Mouse (Mus musculus) embryonic facial prominence, embryonic 13.5 days (tissue): Measurements from ENCODE around the gene Ebf1. TPM values are rescaled to one million over a fixed set of nuclear protein-coding genes. Genes with fewer than 3 reads are reported as not detected.

Source experiments
- ATAC-seq: fragments of 200-750 bp; cut with Nextera tagmentation; 2 replicates; pipeline ENCODE4 v1.8.0; 2017; ENCODE audit warnings: low read depth; ENCODE audit not compliant: insufficient number of reproducible peaks, insufficient read depth, low FRiP score, low TSS enrichment
- H3K27ac ChIP-seq: fragments of 300-500 bp; sonication (generic); 2 replicates; pipeline ENCODE4 v1.5.1; 2015; ENCODE audit warnings: moderate library complexity, mild to moderate bottlenecking, inconsistent platforms
- H3K27me3 ChIP-seq: fragments of 300-500 bp; sonication (generic); 2 replicates; pipeline ENCODE4 v1.6.1; 2015; ENCODE audit warnings: mild to moderate bottlenecking, inconsistent platforms
- H3K36me3 ChIP-seq: fragments of 300-500 bp; sonication (generic); 2 replicates; pipeline ENCODE4 v1.6.1; 2015; ENCODE audit warnings: mild to moderate bottlenecking, inconsistent platforms
- H3K4me1 ChIP-seq: fragments of 300-500 bp; sonication (generic); 2 replicates; pipeline ENCODE4 v1.6.1; 2015; ENCODE audit warnings: inconsistent platforms
- H3K4me2 ChIP-seq: fragments of 300-500 bp; sonication (generic); 2 replicates; pipeline ENCODE4 v1.6.1; 2015; ENCODE audit warnings: moderate library complexity, mild to moderate bottlenecking, inconsistent platforms
- H3K4me3 ChIP-seq: fragments of 300-500 bp; sonication (generic); 2 replicates; pipeline ENCODE4 v1.5.1; 2015; ENCODE audit warnings: mild to moderate bottlenecking, inconsistent platforms
- H3K9ac ChIP-seq: fragments of 300-500 bp; sonication (generic); 2 replicates; pipeline ENCODE4 v1.6.1; 2015; ENCODE audit warnings: mild to moderate bottlenecking, inconsistent platforms
- H3K9me3 ChIP-seq: fragments of 300-500 bp; sonication (generic); 2 replicates; pipeline ENCODE4 v1.6.1; 2016; ENCODE audit warnings: inconsistent platforms
- WGBS: fragments of 180-500 bp; shearing (Covaris S2); methylation state at CpG from one replicate; pipeline ENCODE4 v1.1.7; 2015; ENCODE audit warnings: mixed read lengths; 5-methylcytosine and 5-hydroxymethylcytosine counted together
- polyA plus RNA-seq: library from polyadenylated mRNA; unstranded; fragments of >200 nt; fragmentation: Nextera tagmentation; extraction: Ambion mirVana; gene quantifications from 2 replicates; pipeline ENCODE4 v1.2.1, GENCODE M21; 2015

The Ebf1 gene
- polyA plus RNA-seq, 1 experiment from 2014 or later: 69.1 TPM

DNA sequence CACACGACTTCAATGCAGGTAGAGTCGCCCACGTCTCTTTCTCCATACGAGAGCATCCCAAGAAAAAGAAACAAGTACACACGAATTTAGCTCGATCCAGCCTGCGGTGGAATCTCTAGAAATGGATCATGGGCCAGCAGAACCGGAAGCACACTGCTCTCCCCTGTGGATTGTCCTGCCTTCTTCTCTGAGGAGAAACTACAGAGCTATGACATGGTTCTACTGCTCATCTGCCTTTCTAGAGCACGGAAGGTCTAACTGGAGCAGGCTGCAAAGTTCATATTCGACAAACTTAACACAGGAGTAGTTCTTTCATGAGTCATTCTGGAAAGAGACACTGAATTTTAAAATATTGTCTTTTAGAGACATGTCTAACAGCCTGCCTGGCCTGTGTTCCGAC is 8.5 kb upstream of the Ebf1 start:
- Histone ChIP-seq H3K27me3 (peaks cover 39% of the 10 kb centered on the region), H3K4me1 (peaks cover 24% of the 10 kb centered on the region), H3K4me3 (no peak overlapping the region), H3K9ac (no peak overlapping the region), H3K9me3 (no peaks in the 10 kb centered on the region), H3K27ac (no peak overlapping the region), H3K36me3 (no peaks in the 10 kb centered on the region), H3K4me2 (no peak overlapping the region)
- 83% methylated on average over 11 of the region's 11 CpGs for WGBS
- ATAC-seq: no peak

DNA sequence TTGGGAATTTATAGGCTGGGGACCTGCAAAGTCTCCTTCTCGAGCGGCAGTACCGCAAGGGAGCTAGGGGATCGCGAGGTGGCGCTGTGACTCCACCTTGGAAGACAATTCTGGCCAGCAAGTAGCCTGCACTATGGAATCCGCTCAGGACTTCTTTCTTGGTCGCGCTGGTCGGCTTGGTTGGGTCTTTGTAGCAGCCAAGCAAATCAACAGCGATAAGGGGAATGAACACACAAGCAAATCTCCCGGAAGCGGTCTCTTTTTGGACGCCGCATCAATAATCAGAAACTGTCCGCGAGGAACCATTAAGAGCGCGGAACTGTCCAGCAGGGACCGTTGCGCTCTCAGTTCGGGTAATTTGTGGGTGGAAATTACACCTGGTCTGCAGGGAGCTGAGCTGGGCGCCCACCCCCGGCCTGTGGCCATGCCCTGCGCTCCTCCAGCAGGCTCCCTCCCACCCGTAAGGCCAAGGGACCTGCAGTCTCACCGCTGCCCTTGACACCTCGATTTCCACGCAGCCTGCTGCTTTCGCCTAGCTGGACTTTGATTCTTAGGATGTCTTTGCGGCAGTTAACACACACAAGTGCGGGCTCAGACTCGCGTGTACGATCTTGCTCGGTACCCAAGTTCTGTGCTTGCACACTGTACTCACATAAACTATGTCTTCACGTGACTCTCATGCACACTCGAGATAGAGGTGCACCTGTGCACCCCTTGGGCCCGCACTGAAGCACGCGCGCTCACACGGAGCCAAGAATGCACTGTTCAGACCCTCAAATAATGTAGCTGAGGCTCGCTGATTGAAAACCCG is 5.9 kb upstream of the Ebf1 start:
- Histone ChIP-seq H3K27ac (peak overlapping the region; percentile 53; the same call in 1 of the 2 replicates), H3K4me1 (peaks cover 29% of the 10 kb centered on the region), H3K4me2 (peak overlapping the region; percentile 78), H3K27me3 (peaks cover 61% of the 10 kb centered on the region), H3K9ac (peak overlapping the region; percentile 56), H3K36me3 (no peaks in the 10 kb centered on the region), H3K9me3 (no peaks in the 10 kb centered on the region), H3K4me3 (peak overlapping the region; percentile 42)
- 1% methylated on average over 45 of the region's 45 CpGs for WGBS
- peak; percentile 63; the same call in 1 of the 2 replicates for ATAC-seq

DNA sequence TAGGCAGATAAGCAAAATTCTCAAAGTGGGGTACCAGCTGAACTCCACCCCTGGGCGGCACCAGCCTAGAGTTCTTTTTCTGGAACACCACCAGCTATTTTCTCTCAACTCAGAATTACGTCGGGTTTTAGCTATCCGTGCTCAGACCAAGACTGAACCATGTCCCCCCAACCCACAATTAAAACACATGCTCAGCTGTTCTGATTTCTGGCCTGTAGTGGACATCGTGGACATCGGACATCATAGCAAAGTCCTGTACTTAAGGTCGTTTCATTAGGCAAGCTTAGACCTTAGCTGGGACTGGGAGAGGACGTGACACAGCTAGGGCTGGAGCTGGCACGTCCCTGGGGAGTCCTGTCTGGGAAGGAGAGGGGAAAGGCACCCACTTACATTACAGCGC is 5.0 kb upstream of the Ebf1 start:
- Histone ChIP-seq H3K36me3 (no peaks in the 10 kb centered on the region), H3K9ac (no peak overlapping the region), H3K27ac (no peak overlapping the region), H3K4me2 (peak overlapping the region; percentile 66), H3K27me3 (peaks cover 69% of the 10 kb centered on the region), H3K9me3 (no peaks in the 10 kb centered on the region), H3K4me3 (peak overlapping the region; percentile 38), H3K4me1 (peaks cover 34% of the 10 kb centered on the region)
- WGBS: 7% methylated on average over 10 of the region's 10 CpGs
- ATAC-seq: no peak

DNA sequence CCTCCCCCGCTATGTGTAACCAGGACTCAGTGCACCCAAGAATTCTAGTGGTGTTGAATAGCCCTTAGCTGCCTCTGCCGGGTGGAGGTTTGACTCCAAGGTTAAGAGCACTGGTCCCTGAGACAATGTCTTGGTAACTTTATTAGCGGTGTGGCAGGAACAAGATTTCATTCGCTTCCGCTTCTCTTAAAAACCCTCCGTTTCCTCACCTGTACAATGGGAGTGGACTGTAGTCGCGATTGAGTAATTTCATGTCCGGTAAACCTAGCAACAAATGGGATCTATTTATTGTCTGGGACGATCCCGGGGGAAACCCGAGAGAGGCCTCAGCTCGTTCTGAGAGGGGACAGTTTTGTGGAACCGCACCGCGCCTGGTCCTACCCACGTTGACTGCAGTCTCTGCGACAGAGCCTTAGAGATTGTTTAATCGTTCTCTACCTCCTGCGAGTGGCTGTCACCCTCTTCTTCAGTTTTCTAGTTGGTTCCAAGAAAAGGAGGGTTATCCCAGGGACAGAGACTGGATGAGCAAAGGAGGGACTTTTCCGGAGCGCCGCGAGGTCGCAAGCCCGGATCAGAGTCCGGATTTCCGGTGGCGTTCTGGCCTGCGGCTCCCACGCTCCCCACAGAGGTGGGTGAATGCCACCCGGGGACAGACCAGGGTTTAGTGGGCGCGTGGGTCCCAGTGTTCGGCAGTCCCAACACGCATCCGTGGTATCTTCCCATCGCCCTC is 4.3 kb upstream of the Ebf1 start:
- H3K27ac ChIP-seq: no peak overlapping the region
- no peaks in the 10 kb centered on the region for H3K9me3 ChIP-seq
- peaks cover 69% of the 10 kb centered on the region for H3K27me3 ChIP-seq
- peak overlapping the region; percentile 38 for H3K4me3 ChIP-seq
- ATAC-seq: no peak
- 3% methylated on average over 38 of the region's 38 CpGs for WGBS
- H3K9ac ChIP-seq: peak overlapping the region; percentile 64
- H3K36me3 ChIP-seq: no peaks in the 10 kb centered on the region
- H3K4me1 ChIP-seq: peaks cover 34% of the 10 kb centered on the region
- H3K4me2 ChIP-seq: peak overlapping the region; percentile 66

DNA sequence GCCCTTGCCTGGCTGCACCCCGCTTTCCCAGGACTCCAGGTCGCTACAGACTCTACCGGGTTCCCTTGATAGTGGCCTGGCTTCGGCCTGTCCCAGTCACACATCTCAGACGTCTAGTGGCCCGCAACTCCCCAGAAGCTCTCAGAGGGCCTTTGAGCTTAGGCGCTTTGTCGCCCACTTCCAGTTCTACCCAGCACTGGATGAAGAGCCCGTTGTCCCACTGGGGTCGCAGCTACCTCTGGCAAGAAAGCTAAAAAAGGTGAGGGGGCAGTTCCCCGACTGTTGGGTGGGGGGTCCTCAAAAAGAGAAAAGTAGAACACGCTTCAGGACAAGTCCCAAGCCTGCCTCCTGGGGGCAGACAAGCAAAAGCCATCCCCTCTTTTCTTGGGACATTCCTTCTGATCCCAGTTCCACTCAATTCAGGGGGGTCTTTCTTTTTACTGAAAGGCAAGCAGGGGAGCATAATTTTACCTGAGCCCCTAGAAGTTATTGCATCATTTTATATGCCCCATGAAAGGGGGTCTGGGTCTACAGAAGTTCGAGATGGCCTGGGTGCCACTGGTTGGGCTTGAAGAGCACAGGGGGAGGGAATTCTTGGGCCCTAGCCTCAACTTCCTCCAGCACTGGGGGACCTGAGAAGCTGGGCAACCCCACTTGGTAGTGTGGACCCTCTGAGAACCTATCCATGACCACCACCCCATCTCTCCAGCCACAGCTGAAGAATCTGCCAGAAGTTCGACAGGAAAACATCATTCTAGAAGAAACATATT is 3.5 kb upstream of the Ebf1 start:
- peak overlapping the region; percentile 66 for H3K4me2 ChIP-seq
- H3K9ac ChIP-seq: peak overlapping the region; percentile 64
- no peak overlapping the region for H3K27ac ChIP-seq
- H3K4me1 ChIP-seq: peaks cover 34% of the 10 kb centered on the region
- WGBS: 8% methylated on average over 14 of the region's 14 CpGs
- ATAC-seq: no peak
- H3K4me3 ChIP-seq: peak overlapping the region; percentile 38
- no peaks in the 10 kb centered on the region for H3K36me3 ChIP-seq
- H3K27me3 ChIP-seq: peaks cover 66% of the 10 kb centered on the region
- no peaks in the 10 kb centered on the region for H3K9me3 ChIP-seq

DNA sequence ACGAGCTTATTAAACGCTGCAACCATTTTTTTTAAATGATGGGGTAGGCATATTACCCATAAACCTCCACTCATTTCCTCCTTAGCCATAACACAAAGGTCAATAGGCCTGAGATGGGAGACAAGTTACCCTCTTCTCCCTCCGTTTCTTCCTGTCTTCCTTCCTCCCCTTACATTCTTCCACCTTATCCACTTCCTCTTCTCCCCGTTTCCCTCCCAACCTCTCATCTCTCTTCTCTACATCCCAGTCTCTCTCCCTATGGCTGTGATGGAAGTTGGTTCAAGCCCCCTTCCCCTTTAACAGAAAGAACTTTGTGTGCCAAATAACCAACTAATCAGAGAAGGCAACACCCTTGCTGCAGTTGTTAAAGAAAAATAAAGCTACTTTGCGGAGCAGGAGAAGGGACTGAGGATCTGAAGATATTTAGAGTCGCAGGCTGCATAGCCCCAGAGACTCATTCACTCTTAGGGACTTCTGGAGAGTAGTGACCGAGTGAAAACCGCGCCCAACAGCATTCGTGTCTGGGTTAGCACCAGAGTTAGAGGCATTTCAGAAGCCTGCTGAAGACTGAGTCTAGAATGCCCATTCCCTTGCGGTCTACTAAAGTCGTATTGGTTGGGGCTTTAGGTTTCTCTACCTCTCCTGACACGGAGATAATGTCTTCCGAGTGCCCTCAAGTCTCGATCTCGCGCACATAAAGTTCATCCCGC is 884 bp upstream of the Ebf1 start:
- no peaks in the 10 kb centered on the region for H3K36me3 ChIP-seq
- peaks cover 78% of the 10 kb centered on the region for H3K27me3 ChIP-seq
- WGBS: 11% methylated on average over 18 of the region's 18 CpGs
- H3K4me3 ChIP-seq: peak overlapping the region; percentile 66
- peak overlapping the region; percentile 72 for H3K9ac ChIP-seq
- ATAC-seq: no peak
- no peaks in the 10 kb centered on the region for H3K9me3 ChIP-seq
- peak overlapping the region; percentile 93 for H3K27ac ChIP-seq
- H3K4me2 ChIP-seq: peak overlapping the region; percentile 77
- H3K4me1 ChIP-seq: peaks cover 48% of the 10 kb centered on the region

DNA sequence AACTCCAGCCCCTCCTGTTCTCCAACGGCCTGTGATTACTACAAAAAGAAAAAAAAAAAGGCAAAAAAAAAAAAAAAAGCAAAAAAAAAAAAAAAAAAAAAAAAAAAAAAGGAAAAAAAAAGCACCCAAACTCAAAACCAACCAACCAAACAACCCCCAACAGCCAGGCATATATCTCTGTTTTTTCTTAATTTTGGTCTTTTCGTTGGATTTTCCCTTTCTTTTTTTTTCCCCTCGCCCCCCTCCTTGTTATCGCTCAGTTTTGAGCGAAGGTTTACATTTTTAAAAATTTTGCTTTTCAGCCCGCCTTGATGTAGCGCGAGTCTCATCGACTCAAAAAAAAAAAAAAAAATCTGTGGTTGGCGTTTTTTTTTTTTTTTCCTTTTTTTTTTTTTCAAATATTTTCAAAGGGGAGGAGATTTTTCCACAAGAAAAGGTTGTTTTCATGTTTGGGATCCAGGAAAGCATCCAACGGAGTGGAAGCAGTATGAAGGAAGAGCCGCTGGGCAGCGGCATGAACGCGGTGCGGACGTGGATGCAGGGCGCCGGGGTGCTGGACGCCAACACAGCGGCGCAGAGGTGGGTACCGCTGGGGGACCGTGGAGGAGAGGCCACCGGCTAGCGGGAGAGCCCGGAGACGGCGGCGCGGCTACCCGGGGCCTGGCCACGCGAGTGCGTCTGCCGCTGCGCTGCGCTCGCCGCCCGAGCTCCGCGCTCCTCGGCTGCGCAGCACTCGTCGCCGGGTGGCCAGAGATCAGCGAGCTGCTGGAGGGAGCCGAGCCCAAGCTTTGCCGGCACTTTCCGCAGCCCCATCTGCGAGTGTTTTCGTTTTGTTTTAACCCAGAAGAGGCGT is 843 bp downstream of the Ebf1 start:
- Histone ChIP-seq H3K36me3 (peaks cover 8% of the 10 kb centered on the region), H3K27ac (peak overlapping the region; percentile 93), H3K27me3 (peaks cover 74% of the 10 kb centered on the region), H3K4me3 (peak overlapping the region; percentile 66), H3K4me2 (peak overlapping the region; percentile 77), H3K9me3 (no peaks in the 10 kb centered on the region), H3K4me1 (peaks cover 37% of the 10 kb centered on the region), H3K9ac (peak overlapping the region; percentile 92)
- under 1% methylated on average over 53 of the region's 55 CpGs for WGBS
- ATAC-seq: no peak

DNA sequence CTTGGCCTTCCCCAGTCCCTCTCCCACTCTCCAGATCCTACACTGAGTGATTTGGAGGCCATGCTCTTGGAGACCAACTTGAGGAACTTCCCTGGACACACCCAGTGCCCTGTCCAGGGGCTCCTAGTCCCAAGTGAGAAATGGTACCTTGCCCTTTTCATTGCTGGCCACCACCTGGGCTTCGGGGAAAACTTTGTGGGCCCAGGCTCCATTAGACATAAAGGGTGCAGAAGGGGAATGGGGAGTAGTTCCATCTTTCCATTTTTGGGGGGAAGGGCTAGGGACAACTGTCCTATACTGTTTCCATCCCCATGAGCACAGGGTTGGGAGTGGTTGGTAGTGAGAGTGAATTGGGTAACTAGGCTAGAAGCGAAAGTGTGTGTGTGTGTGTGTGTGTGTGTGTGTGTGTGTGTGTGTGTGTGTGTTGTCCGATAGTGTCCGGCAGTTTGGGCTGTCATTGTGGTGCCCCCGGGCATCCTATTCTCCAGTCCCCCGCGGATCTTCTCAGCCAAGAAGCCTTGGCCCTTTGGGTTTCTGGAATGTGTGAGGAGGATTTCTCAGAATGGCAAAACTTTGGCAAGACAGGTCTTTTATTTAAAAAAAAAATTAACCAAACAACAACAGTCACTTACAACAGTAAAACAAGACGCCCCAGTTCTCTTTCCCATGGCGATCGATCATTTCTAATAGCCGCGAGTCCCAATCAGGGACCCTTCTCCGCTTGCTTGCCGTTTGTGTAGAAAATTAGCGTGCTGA is 2.2 kb downstream of the Ebf1 start:
- Histone ChIP-seq H3K4me3 (peak overlapping the region; percentile 66), H3K9me3 (no peaks in the 10 kb centered on the region), H3K9ac (peak overlapping the region; percentile 79), H3K27ac (peak overlapping the region; percentile 44; the same call in 1 of the 2 replicates), H3K4me1 (peaks cover 28% of the 10 kb centered on the region), H3K36me3 (peaks cover 8% of the 10 kb centered on the region), H3K27me3 (peaks cover 61% of the 10 kb centered on the region), H3K4me2 (peak overlapping the region; percentile 77)
- 2% methylated on average over 14 of the region's 15 CpGs for WGBS
- no peak for ATAC-seq

DNA sequence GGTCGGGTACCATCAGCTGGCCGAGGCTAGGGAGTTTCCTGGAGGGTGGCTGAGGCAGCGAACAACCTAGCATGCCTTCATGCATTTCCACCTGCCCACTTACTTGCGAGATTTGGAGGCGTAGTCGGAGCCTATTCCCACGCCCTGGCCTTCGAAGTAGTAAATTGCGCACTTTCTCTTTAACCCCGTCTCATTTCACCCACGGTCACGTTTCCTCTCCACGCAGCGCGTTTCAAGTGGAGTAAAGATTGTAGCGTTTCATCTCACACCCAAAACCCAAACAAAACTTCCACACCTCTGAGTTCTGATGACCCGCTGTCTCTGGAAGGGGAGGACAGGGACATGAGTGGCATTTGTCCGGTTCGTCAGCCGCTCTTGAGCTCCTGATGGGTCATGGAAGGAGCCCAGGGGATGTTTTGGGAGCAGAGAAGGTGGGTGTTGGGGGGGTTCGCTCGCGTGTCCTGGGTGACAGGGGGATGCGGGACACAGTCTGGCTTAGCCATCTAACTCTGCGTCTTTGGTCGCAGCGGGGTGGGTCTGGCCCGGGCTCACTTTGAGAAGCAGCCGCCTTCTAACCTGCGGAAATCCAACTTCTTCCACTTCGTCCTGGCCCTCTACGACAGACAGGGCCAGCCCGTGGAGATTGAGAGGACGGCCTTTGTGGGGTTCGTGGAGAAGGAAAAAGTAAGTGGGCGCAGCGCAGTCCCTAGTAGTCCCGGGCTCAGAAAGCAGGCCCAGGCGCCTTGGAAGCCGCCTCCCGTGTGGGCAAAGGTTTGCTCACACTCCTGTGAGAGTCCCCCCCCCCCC is 3.0 kb downstream of the Ebf1 start:
- ATAC-seq: no peak
- peaks cover 63% of the 10 kb centered on the region for H3K27me3 ChIP-seq

More for the DNA sequence above, 3.0 kb downstream of the Ebf1 start:
- 4% methylated on average over 41 of the region's 41 CpGs for WGBS
- H3K4me3 ChIP-seq: peak overlapping the region; percentile 66
- H3K9me3 ChIP-seq: no peaks in the 10 kb centered on the region
- peak overlapping the region; percentile 79 for H3K9ac ChIP-seq
- H3K36me3 ChIP-seq: peaks cover 8% of the 10 kb centered on the region
- H3K27ac ChIP-seq: 0 out of 2 replicates have a peak overlapping the region, but pooled peaks have one; percentile 48
- peak overlapping the region; percentile 77 for H3K4me2 ChIP-seq
- H3K4me1 ChIP-seq: peaks cover 28% of the 10 kb centered on the region
